Mouse (Mus musculus): Measurements from ENCODE around the gene P4ha2.

Gene P4ha2

DNA sequence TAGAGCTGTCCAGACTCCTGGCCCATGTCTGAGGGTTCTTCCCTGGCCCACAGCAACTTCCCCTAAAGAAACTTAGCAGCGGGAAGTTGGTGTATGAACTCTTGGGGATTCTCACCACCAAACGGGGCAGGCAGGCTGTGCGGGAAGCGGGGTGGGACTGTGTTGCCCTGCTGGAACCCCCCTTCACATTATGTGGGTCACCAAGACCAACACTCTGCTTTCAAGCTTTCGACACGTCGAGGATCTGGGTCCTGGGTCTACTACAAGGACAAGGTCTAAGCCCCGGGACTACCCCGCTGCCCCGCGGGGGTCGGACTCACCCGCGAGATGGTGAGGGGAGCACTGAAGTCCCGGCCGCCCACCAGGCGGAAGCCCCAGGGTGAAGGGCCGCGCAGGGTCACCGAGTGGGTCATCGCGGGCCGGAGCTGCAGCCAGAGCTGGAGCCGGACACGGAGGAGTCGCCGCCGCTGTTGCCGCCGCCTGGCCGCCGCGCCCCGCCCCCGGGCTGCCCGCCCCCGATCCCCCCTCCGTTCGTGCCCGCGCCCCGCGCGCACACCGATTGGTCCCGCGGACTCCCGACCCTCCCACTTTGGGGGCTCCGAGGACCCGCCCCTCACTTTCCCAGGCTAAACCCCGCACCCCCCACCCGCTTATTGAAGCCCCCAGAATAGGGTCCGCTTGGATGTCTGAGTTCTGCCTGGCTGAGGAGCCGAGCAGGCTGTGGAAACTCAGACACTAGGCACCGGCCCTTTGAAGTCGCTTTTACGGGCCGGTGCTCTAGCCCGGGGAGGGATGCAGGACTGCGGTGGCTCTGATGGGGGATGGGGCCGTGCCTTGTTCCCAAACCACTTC, 31.1 kb upstream of the P4ha2 start, which contains the start of gene Pdlim4:
Gene Pdlim4, minus strand, starts transcription at position 495 of the 852 bp plus-strand sequence.
- DNase-seq (ENCODE audit: low spot score in 2 of 2): no peak

DNA sequence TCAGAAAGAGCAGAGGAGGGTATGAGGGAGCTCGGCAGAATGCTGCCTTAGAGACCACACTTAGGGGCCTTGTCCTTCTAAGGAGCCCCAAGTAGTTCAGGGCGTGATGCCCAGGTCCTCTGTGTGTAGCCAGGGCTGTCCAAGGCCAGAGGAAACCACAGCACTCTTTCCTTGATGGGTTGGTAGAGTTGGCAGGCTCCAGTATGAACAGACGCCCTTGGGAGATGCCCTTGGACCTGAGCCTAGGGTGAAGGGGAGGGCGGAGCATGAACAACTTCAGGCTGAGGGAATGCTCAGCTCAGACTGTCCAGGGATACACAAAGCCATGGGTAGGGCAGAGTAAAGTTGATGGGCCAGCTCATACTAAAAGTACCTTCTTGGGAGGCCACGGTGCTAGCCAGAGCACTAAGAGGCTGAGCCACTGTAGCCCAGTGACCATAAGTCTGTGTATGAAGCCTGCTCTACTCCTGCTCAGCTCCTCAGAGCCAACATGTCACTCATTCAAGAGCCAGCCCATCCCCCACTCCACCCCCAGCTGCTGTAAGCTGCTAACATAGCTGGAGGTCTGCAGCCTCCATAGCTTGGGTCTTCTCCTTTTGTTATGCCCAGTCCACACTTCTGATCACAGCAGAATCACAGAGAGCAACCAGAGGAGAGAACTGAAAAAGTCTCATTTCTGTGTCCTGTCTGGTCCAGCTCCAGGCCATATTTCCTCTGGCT, 28.0 kb upstream of the P4ha2 start:
- DNase-seq (ENCODE audit: low spot score in 2 of 2): no peak

DNA sequence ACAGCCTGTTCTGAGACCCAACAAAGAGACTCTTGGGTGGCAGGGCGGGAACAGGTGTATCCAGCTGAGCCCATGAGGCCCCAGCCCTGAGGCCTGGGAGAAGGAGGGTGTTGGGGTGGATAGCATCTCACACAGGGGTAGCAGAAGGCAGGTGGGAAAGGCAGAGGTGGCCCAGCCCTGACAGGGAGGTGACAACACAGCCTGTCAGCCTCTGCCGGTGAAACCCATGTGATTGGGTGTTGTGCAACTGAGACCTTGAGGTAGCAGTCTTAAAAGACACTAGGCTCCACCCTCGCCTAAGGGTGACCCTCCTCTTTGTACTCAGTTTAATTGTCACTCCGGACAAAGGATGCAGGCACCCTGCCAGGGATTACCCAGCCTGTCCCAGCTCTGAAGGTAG, 26.6 kb upstream of the P4ha2 start:
- no peak for DNase-seq (ENCODE audit: low spot score in 2 of 2)

DNA sequence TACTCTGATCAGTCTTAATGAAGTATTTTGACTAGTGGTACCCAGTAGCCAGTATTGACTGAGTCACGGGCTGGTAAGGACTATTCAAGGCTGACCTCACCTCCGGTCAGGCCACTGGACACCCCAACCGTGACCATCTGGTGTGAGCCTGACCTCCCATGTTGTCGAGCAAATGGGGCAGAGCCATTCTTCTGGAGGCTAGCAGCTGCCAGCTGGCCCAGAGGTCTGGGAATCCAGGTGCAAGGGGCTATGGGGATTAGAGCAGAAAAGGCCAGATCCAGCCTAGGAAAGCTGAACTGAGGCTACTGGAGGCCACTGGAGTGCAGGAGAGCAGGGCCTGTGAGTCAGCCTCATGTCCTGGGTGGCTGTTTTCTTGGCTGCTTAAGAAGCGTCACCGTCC, 24.5 kb upstream of the P4ha2 start:
- no peak for DNase-seq (ENCODE audit: low spot score in 2 of 2)

DNA sequence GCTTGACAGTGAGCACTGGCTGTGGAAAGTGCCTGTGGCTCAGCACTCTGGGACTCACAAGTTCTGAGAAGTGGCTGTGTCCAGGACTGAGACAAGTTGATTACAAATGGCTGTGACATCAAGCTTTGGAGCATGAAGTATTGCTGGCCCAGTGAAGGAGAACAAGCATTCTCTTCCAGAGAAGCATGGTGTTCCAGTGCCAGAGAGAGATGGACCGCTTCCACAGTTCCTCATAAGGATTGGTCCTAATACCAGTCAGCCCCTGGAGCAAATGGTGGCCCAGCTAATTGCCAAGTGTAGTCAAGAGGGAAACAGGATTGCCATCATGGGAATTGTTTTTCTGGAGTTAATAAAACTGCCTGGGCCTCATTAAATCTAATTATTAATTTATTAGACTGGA, 23.8 kb upstream of the P4ha2 start:
- no peak for DNase-seq (ENCODE audit: low spot score in 2 of 2)

DNA sequence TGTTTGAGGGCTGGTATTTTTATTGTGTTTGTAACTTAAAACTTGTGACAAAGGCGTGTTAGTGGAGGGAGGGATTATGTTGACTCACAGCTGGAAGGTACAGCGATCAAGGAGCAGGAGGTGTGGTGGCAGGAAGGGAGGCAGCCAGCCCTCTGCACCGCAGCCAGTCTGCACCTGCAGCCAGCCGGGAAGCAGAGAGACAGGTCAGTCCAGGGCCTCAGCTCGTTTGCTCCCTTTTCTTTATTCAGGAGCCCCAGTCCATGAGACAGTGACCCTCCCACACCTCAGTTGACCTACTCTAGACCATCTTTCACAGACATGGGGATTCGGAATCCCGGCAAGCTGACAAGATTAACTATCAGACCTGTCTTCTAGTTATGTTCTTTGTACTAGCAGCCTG, 19.5 kb upstream of the P4ha2 start:
- DNase-seq (ENCODE audit: low spot score in 2 of 2): no peak

DNA sequence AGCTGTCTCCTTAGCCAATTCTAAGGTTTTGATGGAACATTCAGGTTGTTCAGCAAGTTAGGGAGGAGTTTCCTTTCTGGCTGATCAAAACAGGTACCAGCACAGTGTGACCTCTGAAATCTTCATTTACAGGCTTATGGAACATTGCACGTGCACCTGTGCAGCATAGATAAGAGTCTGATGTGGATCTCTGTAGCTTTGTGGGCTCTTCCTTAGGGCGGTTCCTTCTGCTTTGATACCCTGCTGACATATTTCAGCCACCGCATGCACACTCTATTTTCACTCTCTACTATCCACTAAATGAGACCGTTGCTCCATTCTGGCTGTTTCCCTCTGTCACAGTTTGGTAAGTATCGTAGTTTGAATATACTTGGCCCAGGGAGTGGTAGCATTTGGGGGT, 17.2 kb upstream of the P4ha2 start:
- DNase-seq (ENCODE audit: low spot score in 2 of 2): no peak

DNA sequence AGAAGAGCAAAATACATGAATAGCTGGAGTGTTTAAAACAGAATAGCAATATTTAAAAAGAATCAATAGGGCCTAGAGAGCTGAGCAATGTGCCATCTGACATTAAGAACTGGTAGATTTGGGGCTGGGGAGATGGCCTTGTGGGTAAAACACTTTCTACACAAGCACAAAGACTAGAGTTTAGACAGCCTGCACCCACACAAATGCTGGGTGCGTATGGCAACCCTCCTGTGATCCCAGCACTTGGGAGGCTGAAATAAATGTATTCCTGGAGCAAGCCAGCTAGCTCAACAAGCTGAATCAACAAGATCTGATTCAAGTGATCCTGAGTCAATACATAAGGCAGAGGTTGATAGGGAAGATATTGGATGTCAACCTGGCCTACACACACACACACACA, 14.9 kb upstream of the P4ha2 start:
- no peak for DNase-seq (ENCODE audit: low spot score in 2 of 2)

DNA sequence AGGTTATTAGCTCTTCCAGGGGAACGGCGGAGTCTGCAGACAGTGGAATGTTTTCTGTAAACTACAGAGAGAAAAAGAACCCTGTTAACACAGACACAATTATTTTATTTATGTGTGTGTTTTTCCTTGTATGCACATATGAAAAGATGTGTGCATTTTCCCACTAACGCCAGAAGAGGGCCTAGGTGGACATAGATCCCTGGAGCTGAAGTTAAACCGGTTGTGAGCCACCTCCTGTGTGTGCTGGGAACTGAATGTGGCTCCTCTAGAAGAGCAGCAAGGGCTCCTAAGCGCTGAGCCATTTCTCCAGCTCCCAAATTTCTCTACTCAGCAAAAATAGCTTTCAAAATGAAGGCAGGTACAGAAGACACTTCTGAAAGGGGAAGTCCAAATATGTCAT, 14.1 kb upstream of the P4ha2 start:
- DNase-seq (ENCODE audit: low spot score in 2 of 2): no peak

DNA sequence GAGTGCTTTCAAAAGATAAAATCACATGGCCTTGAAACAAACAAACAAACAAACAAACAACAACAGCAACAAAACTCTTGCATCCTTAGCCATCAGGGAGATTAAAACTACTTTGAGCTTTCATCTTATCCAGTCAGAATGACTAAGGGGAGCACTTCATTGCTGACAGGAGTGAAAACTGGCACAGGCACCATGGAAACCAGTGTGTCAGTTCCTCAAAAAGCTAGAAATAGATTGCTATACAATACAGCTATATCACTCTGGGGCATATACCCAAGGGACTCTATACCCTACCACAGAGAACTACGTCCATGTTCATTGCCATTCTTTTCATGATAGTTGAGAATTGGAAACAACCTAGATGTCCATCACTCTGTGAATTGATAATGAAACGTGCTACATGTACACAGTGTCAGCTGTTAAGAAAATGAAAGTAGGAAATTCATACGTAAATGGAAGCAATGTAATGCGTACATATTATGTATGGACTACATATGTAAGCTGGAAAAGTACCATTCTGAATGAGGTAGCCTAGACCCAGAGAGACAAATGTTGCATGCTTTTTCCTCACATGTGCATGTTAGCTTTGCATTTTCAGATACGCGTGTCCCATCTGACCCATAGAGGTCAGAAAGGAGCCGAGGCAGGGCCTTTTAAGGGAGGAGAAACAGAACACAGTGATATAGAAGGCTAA, 11.5 kb upstream of the P4ha2 start:
- DNase-seq (ENCODE audit: low spot score in 2 of 2): no peak

DNA sequence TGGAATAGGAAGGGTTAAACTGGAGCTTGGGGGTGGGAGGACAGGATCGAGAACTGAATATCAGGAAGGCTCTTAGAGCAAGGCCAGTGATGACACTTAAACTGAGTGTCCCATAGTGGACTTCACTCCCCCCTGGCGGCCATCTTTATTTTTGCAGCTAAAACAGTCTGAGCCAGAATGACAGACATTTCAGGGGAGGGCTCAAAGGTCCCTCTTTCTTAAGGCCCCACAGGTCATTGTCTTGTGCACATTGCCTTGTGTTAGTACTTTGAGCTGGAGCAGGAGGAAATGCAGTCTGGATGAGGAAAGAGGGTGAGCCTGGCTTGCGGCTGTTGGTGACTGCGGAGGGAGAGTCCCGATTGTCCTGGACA, 11.0 kb upstream of the P4ha2 start:
- DNase-seq (ENCODE audit: low spot score in 2 of 2): peak in 1 of 2 experiments; percentile 74

DNA sequence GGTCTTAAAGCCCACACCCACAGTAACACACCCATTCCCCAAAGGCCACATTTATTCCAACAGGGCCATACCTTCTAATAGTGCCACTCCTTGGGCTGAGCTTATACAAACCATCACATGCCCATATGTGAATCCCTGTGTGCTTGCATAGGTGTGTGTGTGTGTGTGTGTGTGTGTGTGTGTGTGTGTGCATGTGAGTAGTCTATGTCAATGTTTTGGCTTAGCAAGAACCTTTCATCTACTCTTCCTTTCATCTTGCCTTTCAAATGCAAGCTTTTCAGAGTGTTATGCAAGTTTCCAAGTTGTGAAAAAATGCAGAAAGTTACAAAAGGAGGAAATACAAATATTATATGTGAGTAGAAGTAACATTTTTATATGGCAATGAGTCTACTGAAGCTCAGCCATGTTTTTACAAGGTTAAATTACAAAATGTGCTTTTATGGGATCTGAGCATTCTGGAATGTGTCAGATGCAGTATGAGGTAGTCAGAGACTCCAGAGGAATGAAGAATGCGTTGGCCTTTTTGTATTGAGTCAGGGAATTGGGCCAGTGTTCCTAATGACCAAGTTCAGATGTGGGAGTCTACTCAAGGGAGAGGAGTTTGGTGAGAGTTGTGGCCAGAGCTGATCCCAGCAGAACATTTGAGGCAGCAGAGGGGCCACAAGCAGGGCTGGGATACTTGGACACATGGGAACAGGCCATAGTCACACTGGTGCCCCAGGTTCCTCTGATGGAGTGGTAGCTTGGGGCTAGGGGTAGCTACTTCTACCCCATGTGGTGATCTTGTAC, 9.6 kb upstream of the P4ha2 start:
- DNase-seq (ENCODE audit: low spot score in 2 of 2): no peak

DNA sequence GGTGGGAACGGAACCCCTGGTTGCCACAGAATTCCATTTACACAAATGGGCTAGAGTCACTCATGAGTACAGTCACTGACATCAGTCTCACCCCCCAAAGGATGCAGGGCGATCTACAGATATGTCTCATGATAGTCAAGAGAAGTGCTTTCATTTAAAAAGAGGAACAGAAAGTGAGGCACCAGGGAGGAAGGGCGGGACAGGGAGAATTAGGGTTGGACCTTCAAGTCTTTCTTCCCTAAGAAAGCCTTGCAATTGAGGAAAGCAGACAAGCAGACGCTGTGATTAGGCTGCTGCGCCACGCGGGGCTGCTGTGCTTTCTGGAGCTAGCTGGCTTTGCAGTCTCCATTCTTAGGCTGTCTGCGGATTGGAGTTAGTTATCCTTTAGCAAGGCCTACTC, 8.2 kb upstream of the P4ha2 start:
- DNase-seq (ENCODE audit: low spot score in 2 of 2): no peak

DNA sequence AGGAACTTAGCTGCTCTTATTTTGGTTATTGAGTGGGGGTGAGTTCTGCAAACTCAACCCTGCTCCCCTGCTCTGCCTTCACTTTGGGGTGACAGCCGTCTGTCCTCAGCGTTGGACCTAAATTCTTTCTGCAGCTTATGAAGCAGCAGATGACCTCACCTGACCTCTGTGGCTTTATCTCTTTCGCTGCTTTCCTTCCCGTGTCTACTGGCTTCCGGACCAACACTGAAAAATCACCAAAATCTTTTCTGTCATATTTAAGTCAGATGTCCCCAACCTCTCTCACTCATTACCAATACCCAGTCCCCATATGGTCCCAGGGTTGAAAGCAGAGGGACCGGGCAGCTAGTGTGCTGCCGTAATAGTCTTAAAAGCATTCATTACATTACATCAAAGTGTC, 7.7 kb upstream of the P4ha2 start:
- no peak for DNase-seq (ENCODE audit: low spot score in 2 of 2)

DNA sequence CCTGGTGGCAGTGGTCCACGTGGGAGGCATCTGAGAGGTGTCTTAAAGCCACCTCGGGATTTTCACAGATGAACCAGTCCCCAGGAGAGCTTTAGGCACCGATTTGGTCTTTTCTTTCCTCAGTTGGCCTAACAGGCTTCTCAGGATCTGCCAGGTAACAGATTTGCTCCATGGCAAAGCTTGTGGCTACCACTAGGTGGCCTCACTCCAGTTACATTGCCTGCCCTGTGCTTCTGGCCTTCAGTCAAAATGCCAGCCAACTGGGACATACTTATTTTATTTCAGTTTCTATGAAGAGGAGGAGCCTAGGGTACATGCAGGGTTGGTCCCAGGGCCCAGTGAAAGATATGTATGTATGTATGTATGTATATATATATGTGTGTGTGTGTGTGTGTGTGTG, 6.9 kb upstream of the P4ha2 start:
- no peak for DNase-seq (ENCODE audit: low spot score in 2 of 2)

DNA sequence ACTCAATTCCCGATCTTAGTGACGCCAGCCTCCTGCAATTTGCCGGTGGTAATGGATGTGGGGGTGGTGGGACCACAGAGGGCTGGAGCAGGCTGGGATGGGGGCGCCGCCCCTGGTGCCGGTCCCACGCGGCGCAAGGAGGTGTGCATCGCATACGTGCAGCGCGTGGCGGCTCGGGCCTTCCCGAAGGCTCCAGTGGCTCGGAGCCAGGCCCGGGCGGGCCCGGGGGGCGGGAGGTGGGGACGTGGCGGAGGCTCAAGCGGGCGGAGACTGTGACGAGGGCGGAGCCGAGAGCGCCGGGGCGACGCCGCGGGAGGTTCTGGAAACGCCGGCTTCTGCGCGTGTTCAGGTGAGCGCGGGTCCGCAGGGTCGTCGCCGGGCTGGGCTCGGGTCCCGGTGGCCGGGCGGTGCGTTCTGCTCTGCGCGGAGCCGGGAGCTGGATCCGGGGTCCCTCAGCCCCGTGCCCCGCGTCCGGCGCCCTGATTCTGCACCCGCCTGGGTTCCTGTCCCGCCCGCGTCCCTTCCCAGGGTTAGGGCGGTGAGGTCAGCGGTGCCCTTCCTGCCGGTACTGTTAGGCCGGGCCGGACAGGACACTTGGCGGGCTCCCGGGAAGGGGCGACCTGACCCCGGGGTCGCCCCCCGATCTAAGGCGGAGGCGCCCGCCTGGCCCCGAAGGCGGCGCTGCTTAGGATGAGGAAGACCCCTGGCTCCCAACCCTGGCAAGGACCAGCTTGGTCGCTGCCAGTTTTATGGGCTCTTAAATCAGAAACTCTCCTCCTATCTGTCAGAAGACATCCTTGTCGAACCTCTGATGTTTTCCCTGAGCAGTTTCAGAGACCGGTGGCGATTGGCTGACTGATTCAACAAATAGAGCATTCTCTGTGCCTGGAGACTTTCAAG, 1.0 kb downstream of the P4ha2 start:
- peak in 1 of 2 experiments; percentile 37 for DNase-seq (ENCODE audit: low spot score in 2 of 2)

DNA sequence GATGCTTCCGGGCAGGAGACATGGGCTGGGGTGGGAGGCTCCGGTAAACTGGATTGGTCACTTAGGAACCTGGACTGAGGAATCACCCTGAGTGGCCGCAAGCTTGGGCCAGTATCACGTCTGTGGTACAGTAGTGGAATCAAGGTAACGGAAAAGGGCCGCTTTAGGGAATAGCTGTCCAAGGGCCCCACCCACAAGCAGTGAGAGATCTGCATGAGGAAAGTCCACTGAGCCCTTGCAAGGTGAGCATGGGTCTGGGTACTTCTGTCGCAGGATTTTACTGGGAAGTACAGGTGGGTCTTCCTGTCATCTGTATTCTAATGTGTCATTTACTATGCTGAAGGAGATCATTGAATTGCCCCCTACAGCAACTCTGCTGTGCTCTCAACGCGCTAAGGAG, 1.8 kb downstream of the P4ha2 start:
- DNase-seq (ENCODE audit: low spot score in 2 of 2): no peak

DNA sequence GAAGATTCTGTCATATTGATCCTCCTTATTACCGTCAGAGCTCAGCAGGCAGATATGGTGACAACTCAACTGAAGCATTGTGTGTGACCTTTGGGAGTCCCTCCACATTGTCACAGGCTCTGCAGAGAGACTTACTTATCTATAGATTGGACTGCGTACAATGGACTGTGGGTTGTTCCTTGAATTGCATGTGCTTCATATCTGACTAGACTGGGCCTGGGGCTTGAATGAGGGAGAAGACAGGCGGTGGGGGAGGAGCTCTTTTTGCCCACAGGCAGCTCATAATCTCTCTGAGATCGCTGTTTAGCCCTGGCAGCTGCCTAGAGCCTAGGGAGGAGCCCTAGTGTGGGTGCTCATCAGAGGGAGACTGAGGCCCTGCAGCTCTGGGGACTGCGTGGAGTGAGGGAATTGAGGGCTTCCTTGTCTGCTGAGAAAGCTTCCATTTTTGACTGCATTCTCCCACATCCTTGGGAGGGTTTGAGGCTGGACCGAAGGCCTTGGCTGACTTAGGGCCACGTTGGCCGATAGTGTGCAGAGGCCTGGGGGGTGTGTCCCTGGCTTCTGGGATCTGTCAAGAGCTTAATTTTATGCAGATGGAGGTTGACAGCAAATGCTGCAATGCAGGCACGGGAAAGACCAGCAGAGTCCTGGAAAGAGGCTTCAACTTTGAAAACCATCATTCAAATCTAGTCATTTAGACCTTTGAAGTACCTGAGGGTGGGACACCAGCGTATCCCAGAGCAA, 3.0 kb downstream of the P4ha2 start:
- no peak for DNase-seq (ENCODE audit: low spot score in 2 of 2)

DNA sequence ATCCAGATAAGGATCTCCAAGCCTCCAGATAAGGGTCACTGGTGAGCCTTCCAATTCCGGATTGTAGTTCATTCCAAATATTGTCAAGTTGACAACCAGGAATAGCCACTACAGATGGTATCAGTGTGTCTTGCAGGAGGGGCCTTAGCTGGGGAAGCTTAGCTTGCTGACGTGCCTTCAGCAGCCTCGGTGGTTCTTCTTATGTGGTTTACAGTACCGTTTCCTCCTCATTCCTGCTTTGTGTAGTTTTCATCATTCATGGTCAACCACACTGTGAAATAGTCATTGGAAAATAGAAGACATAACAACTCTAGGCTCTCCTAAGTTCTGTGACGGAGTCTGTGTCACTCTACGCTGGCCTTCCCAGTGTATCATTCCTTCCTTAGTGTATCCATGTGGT, 5.1 kb downstream of the P4ha2 start:
- no peak for DNase-seq (ENCODE audit: low spot score in 2 of 2)

DNA sequence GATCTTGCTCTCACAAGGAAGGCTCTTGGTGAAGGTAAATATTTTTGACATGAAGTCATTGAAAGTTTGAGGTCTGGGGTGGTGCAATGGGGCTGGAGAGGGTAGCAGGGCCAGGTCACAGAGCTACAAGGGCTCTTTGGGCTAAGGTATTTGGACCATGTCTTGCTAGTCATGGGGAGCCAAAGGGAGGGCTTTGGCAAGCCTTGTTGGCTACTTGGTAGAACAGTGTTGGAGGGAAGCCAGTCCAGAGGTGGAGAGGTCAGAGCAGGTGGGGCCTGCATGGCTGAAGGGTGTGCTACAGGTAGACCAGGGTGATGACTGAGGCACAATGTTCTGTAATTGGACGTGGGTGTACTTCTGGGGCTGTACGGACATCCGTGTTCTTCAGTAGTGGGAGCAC, 6.8 kb downstream of the P4ha2 start:
- no peak for DNase-seq (ENCODE audit: low spot score in 2 of 2)

All from frontal cortex, postnatal 14 days (tissue).